Mouse (Mus musculus) inflammation-experienced regulatory T-cells (primary cell): ENCODE measurements around the gene Gm26566. TPM values are rescaled to one million over a fixed set of nuclear protein-coding genes. Genes with fewer than 3 reads are reported as not detected.

Experiments used
- polyA plus RNA-seq, 2 experiments: library from polyadenylated mRNA; unstranded; fragments of 100-300 nt; shearing (Covaris generic); gene quantifications; one replicate each; pipeline ENCODE4 v1.2.1; 2017

The Gm26566 gene
- not detected for polyA plus RNA-seq

GRCm38 (mm10) chr4:88721791-88722721 lies at the start of gene Gm26566, which contains the start of gene Klhl9:
Gene Gm26566 (plus strand): TSS chr4:88721805.
Gene Klhl9 (minus strand): TSS chr4:88722465.

GRCm38 (mm10) chr4:88676824-88677223 lies 44.8 kb upstream of the Gm26566 start, which contains the start of gene Ifna16:
Gene Ifna16 (minus strand): TSS chr4:88676924.

DNA sequence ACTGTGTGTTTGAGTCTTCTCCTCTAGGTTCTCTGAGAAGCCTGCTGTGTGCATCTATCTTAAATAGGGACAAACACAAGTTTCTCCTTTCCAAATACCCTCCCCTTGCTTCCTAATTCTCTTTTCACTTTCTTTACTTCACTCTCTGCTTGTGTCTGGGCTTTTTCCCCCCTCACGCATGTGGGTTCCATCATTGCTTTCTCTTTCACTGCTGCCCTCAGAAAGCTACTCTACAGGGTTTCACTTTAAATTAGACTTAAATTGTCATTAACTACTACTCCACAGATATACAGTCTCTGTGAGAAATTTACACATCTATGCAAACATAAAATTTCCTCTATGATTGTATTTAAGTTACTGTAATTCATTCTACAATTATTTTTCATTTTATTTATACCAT lies 37.8 kb upstream of the Gm26566 start, which contains the start of gene Ifna2:
TSS of gene Ifna2 (minus strand) at position 101 of the 400 bp plus-strand sequence.

DNA sequence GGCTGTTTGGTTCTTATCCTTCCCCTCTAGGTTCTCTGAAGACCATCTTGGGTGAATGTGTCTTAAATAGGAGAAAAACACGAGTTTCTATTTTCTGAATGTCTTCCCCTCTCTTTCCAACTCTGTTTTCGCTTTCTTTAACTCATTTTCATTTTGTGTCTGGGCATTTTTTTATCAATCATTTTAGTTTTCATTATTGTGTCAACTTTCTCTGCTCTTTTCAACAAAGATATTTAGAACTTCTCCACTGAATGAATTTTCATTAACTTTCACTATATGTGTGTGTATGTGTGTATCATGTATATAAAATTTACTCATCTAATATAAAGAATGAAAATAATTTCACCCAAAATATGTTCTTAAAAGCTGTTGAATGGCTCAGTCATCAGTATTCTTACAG lies 30.3 kb upstream of the Gm26566 start, which contains the start of gene Ifnab:
TSS of gene Ifnab (minus strand) at position 101 of the 400 bp plus-strand sequence.

DNA sequence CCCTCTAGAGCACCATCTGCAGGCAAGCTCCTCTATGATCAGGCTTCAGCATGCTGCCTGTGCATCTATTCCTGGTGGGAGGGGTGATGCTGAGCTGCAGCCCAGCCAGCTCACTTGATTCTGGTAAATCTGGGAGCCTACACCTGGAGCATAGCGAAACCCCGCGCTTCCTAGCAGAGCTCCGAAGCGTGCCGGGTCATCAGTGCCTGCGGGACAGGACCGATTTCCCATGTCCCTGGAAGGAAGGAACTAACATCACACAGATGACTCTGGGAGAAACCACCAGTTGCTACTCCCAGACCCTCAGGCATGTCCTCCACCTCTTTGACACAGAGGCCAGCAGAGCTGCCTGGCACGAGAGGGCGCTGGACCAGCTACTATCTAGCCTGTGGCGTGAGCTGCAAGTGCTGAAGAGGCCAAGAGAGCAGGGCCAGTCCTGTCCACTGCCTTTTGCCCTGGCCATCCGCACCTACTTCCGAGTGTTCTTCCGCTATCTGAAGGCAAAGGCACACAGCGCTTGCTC lies 33.3 kb downstream of the Gm26566 start, which contains the start of gene Gm13271:
TSS of gene Gm13271 (plus strand) at position 51 of the 523 bp plus-strand sequence.

GRCm38 (mm10) chr4:88759610-88760268 lies 38.1 kb downstream of the Gm26566 start, which contains the start of gene Gm13283:
Gene Gm13283 (plus strand): TSS chr4:88760119.

Other genes starting within 250 kb of the Gm26566 start
- 1 to 10 TPM in 1 of 2 experiments, under 1 TPM in 1; 0.29 to 1.3 TPM for gene Ifnb1, start 199.0 kb upstream of the Gm26566 start, polyA plus RNA-seq
- 1 to 10 TPM in 1 of 2 experiments, under 1 TPM in 1; 0.45 to 2.3 TPM for gene Ifna15, start 163.6 kb upstream of the Gm26566 start, polyA plus RNA-seq
- under 1 TPM in 1 of 2 experiments, not detected in 1; 0.70 TPM for gene Ifna14, start 150.0 kb upstream of the Gm26566 start, polyA plus RNA-seq
- gene Ifna9, start 129.4 kb upstream of the Gm26566 start, polyA plus RNA-seq: not detected
- not detected for gene Ifna12, start 118.4 kb upstream of the Gm26566 start, polyA plus RNA-seq
- under 1 TPM in 1 of 2 experiments, not detected in 1; 0.47 TPM for gene C87499, start 87.4 kb upstream of the Gm26566 start, polyA plus RNA-seq
- gene Ifna13, start 77.3 kb upstream of the Gm26566 start, polyA plus RNA-seq: not detected
- gene Ifna16, start 44.9 kb upstream of the Gm26566 start, polyA plus RNA-seq: not detected
- not detected for gene Ifna2, start 37.9 kb upstream of the Gm26566 start, polyA plus RNA-seq
- gene Ifnab, start 30.4 kb upstream of the Gm26566 start, polyA plus RNA-seq: under 1 TPM in 1 of 2 experiments, not detected in 1; 0.30 TPM
- gene Klhl9, start 660 bp downstream of the Gm26566 start, polyA plus RNA-seq: 10 to 100 TPM; 19.8 to 29.0 TPM
- gene Gm13271, start 33.1 kb downstream of the Gm26566 start, polyA plus RNA-seq: not detected
- gene Gm13283, start 38.3 kb downstream of the Gm26566 start, polyA plus RNA-seq: 1 to 10 TPM in 1 of 2 experiments, under 1 TPM in 1; 0.62 to 1.0 TPM
- gene Gm13290, start 52.0 kb downstream of the Gm26566 start, polyA plus RNA-seq: under 1 TPM in 1 of 2 experiments, not detected in 1; 0.82 TPM
- gene Gm13289, start 55.1 kb downstream of the Gm26566 start, polyA plus RNA-seq: not detected
- gene Gm13272, start 58.0 kb downstream of the Gm26566 start, polyA plus RNA-seq: not detected
- gene Ifnz, start 60.3 kb downstream of the Gm26566 start, polyA plus RNA-seq: 1 to 10 TPM in 1 of 2 experiments, not detected in 1; 1.5 TPM
- not detected for gene Gm13276, start 63.9 kb downstream of the Gm26566 start, polyA plus RNA-seq
- not detected for gene Gm13277, start 66.8 kb downstream of the Gm26566 start, polyA plus RNA-seq
- not detected for gene Gm13278, start 69.7 kb downstream of the Gm26566 start, polyA plus RNA-seq
- not detected for gene Gm13275, start 72.7 kb downstream of the Gm26566 start, polyA plus RNA-seq
- not detected for gene Gm13279, start 75.6 kb downstream of the Gm26566 start, polyA plus RNA-seq
- gene Gm13285, start 77.9 kb downstream of the Gm26566 start, polyA plus RNA-seq: 1 to 10 TPM in 1 of 2 experiments, under 1 TPM in 1; 0.94 to 3.7 TPM
- gene Gm13287, start 81.4 kb downstream of the Gm26566 start, polyA plus RNA-seq: not detected
- gene Gm13288, start 83.7 kb downstream of the Gm26566 start, polyA plus RNA-seq: not detected
- not detected for gene Ifna7, start 94.4 kb downstream of the Gm26566 start, polyA plus RNA-seq
- not detected for gene Ifna11, start 98.2 kb downstream of the Gm26566 start, polyA plus RNA-seq
- gene Ifna6, start 105.6 kb downstream of the Gm26566 start, polyA plus RNA-seq: not detected
- not detected for gene Ifna5, start 113.7 kb downstream of the Gm26566 start, polyA plus RNA-seq
- gene Ifna4, start 120.1 kb downstream of the Gm26566 start, polyA plus RNA-seq: under 1 TPM in 1 of 2 experiments, not detected in 1; 0.71 TPM
- gene Ifna1, start 128.3 kb downstream of the Gm26566 start, polyA plus RNA-seq: not detected
- not detected for gene Ifne, start 158.4 kb downstream of the Gm26566 start, polyA plus RNA-seq